Mouse (Mus musculus) CD4-positive, CD25-positive, alpha-beta regulatory T cell, adult 2 months (primary cell): Measurements from ENCODE around the gene Ppp4r3a.
"Not testable (repeated sequence)": the region's sequence is repeated elsewhere in the genome, so short reads cannot be mapped to it uniquely, and the experiment has no call there.

Experiments
- DNase-seq: peaks from one replicate; pipeline ENCODE4 v3.0.0-alpha.2; 2012; ENCODE audit warnings: low read depth, low spot score

Ppp4r3a gene

GRCm38 (mm10) chr12:101083076-101083838 lies at the start of gene Ppp4r3a:
Ppp4r3a (minus strand) TSS chr12:101083702.
- DNase-seq, result peak; percentile 96

DNA sequence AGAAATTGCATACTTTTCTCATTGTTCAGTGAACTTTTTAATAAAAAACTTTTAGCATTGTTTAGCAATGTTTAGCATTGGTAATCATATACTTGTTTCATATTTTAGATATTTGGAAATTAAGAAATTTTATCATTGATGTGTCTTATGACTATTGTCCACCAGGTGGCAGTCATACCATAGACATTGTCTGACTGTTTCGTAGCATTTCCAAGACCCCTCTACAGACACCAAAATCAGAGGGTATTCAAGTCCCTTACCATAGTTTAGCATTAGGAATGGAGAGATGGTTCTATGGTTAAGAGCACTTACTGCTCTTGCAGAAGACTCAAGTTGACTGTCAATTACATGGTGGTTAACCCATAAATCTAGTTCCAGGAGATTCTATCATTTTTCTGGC lies 39.5 kb upstream of the Ppp4r3a start:
- peak; percentile 50 for DNase-seq

DNA sequence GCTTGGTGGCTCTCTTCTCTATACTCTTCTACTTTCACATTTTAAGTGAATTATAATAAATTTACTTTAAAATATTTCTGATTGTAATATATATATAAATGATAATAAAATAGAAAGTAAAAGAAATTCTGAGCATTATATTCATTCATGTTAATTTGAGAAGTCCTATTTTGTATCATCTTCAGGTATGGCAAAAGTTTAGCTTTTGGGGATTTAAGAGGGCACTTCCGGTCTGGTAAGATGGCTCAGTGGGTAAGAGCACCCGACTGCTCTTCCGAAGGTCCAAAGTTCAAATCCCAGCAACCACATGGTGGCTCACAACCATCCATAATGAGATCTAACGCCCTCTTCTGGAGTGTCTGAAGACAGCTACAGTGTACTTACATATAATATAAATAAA lies 38.6 kb upstream of the Ppp4r3a start:
- not testable (repeated sequence) for DNase-seq

DNA sequence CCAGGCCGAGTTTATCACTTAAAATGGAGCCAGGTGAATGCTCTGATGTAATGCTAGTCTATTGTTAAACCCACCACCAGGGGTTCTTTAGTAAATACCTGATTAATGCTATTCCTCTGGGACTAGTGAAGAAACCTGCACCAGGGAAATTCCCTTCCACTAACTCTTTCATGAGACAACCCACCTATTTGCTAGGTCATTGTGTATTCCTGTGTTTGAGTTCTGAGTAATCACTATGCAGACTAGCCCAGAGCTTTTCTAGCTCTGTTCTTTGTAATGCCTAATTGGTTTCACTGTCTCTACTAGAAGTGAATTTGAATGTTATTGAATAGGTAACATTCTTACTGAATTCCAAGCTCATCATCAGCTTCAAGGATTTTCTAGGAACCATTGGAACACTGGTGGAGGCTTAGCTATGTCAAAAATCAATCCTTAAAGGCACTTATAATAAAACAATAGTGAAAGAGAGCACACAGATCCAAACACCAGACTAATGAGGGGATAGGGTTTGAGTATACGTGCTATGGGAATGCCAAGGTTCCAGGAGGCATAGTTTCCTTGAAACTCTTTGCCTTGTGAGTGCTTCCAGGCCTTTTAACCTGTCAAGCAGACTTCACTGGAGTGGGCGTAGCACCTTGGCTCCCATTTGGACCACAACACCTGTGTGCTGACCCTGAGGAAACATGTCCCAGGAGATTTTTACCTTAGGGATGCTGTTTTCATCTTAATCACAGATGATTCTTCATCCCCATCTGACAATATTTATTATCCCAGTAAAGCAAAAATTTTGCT lies 26.5 kb upstream of the Ppp4r3a start:
- not testable (repeated sequence) for DNase-seq

- no peak for DNase-seq
Observed at GRCm38 (mm10) chr12:101107722-101108121, 24.2 kb upstream of the Ppp4r3a start.

- no peak for DNase-seq
Observed at GRCm38 (mm10) chr12:101105571-101105970, 22.1 kb upstream of the Ppp4r3a start.

DNA sequence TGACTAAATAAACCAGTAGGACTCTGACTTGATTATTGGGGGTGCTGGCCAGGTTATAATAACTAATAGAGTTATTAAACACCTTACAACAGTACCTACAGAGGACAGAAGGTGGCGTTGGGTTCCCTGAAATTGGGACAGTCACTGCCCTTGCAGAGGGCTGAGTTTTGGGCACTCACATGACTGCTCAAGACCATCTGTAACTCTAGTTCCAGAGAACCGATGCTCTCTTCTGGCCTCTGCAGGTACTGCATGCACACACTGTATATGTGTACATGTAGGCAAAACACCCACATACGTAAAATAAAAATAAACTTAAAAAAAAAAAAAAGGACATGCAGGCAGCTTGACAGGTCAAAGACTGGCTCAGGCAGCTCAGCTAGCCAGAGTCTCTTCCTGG lies 19.1 kb upstream of the Ppp4r3a start:
- peak; percentile 67 for DNase-seq

DNA sequence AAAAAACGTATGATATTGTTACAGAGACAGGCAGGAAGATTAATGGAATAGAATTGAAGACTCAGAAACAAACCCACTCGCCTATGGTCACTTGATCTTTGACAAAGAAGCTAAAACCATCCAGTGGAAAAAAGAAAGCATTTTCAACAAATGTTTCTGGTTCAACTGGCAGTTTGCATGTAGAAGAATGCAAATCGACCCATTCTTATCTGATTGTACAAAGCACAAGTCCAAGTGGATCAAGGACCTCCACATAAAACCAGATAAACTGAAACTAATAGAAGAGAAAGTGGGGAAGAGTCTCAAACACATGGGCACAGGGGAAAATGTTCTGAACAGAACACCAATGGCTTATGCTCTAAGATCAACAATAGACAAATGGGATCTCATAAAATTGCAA lies 10.2 kb upstream of the Ppp4r3a start:
- DNase-seq, result not testable (repeated sequence)

DNA sequence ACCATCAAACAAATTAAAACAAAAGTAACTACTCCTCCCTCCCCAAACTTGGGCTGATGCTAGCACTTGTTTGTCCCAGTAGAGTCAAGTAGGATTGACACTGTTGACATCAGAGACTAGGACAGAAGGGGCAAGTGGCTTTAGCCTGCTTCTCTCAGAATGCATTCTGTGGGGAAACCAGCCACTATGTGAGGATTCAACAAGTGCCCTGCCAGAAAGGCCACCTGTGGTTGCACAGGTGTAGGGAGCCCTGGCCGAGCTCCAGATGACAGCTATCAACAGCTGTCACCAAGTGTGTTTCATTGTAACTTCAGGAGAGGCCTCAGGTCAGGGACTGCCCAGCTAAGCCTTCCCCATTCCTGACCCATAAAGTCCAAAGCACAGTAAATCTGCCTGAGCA lies 6.5 kb upstream of the Ppp4r3a start:
- no peak for DNase-seq

- no peak for DNase-seq
Observed at GRCm38 (mm10) chr12:101087406-101087805, 3.9 kb upstream of the Ppp4r3a start.

DNA sequence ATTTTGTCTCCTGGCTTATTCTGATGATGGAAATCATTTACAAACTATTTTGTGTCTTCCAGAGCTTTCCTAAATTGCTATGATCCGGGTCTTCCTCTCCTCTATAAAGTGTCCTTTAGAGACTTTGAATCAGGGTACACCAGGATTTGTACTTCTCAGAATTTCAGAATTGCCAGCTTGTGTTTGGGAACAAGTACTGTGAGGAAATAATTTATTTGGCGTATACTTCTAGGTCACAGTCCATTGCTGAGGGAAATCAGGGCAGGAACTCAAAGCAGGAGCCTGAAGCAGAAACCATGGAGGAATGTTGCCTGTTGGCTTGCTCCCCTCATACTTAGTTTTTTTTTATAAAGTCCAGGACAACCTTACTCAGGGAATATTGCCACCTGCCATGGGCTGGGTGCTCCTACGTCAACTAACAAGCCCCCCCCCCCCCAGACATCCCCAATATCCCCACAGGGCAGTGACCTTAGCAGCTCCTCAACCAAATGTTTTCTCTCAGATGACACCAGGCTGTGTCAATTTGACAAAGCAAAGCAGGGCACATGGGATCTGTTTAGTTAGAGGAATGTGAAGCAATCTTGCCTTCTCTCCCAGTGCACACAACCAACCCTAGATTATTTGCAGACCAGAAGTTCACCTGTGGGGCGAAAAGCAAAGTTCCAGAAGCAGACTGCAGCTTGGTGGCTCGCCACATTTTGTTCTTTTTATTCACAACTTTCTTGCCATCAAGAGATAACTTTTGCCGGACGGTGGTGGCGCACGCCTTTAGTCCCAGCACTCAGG lies 1.6 kb upstream of the Ppp4r3a start:
- DNase-seq, result no peak

DNA sequence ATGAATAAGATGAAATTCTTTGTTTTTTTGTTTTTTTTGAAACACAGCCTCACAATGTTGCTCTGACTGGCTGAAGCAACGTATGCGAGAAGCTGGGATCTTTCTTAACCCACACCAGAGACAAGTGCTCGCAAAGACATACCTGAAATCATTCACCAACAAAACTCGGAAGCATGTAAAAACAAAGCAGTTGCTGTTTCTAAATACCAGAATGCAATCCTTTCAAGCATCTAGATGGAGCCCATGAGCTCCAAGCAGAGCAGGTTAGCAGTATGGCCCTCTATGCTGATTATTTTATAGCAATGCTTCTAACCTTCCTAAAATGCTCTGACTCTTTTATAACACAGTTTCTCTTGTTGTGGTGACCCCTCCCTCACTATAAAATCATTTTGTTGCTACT lies 735 bp upstream of the Ppp4r3a start:
- peak; percentile 19 for DNase-seq

- no peak for DNase-seq
Observed at GRCm38 (mm10) chr12:101083839-101084195, 315 bp upstream of the Ppp4r3a start.

DNA sequence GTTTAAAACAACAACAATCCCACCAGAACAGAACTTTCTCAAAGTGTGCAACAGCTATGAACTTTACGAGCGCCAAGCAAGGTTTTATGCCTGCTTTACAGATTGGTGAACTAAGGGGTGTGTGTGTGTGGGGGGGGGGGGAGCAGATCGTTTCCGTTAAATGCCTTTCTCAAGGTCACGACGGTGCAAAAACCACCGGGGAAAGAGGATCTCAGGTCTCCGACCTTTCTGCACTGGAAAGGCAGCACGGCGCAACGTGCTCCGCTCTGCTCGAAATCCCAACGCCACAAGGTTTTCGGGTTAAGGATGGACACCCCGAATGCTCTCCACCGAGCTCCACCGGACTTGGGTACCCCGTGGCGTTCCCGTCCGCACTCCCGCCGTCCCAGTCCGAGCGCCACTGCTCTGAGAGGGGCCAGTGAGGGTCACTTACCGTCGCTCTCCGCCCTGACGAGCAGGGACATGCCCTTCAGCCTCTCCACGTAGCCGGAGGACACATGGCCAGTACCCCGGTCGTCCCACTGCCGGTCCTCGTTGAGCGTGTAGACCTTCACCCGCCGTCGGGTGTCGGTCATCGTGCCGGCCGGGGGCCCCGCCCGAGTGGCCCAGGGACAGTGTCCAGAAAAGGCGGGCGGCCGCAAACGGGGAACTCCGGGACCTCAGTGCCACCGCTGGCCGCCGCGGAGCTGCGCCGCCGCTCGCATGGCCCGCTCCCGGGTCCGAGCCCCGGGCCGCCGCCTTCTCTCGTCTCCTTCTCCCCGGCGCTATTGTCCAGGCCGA lies 1.0 kb downstream of the Ppp4r3a start:
- DNase-seq, result peak; percentile 35

GRCm38 (mm10) chr12:101077955-101078354 lies 5.5 kb downstream of the Ppp4r3a start:
- DNase-seq, result no peak

DNA sequence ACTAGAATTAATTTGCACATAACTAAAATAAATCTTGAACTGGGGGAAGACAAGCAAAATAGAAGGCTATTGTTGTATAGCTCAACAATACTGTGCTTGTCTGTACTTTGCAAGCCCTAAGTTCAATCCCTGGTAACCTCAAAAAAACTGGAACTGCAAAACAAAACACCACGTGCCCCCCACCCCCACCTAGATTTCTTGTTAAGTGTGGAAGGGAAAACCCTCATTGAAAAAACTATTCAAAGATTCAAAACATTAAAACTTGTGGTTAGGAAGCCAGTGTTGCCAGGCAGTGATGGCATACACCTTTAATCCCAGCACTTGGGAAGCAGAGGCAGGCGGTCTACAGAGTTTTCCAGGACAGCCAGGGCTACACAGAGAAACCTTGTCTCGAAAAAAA lies 8.1 kb downstream of the Ppp4r3a start:
- DNase-seq, result no peak

DNA sequence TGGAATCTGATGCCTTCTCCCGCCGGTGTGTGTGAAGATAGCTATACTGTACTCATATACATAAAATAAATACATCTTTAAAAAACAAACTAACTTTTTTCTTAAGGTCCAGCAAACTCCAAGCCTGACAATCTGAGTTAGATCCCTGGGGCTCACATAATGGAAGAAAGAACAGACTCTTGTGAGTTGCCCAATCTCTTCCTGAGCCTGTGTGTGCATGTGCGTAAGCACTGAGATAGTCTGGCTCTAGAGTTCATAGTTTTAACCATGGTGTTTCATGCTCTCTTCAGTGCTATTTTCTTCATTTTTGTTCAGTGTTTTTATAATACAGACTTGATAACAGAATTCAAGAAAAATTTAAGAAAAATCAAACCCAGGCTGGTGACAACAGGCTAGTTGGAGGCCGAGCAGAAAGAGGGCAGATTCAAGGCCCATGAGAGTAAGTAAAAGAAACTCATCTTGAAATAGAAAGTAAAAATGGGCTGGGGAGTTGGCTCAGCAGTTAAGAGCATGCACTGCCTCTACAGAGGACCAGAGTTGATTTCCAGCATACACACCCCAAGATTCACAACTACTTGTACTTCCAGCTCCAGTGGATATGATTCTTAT lies 8.6 kb downstream of the Ppp4r3a start:
- peak; percentile 30 for DNase-seq

- DNase-seq, result no peak
Observed at GRCm38 (mm10) chr12:101069813-101070212, 13.7 kb downstream of the Ppp4r3a start.

GRCm38 (mm10) chr12:101066329-101066728 lies 17.2 kb downstream of the Ppp4r3a start:
- DNase-seq, result no peak

- DNase-seq, result no peak
Observed at GRCm38 (mm10) chr12:101039956-101040355, 43.5 kb downstream of the Ppp4r3a start.
